Mouse (Mus musculus): Measurements from ENCODE around the gene Msx1.

- TF ChIP-seq POLR2A (IDR thresholded peaks at IDR 0.05; ENCODE audit: low read depth, low read length) (no peak), CTCF (IDR thresholded peaks at IDR 0.05; ENCODE audit: extremely low read depth, insufficient read length, insufficient replicate concordance, low read depth, low read length) (no peak)
Observed at GRCm38 (mm10) chr5:37836267-37836646, 11.9 kb upstream of the Msx1 start.

Measured in small intestine, adult 2 months (tissue).